Mouse (Mus musculus) left cerebral cortex, adult 8-10 months (tissue): Measurements from ENCODE around the gene Snx10. TPM values are rescaled to one million over a fixed set of nuclear protein-coding genes. Genes with fewer than 3 reads are reported as not detected.

ENCODE experiments used
- DNase-seq, 2 experiments: peaks; one replicate each; pipeline ENCODE4 v3.0.0; 2022; ENCODE audit warnings: low spot score in 2 of 2
- total RNA-seq, 4 experiments: library from RNA; stranded (reverse); gene quantifications; 2 replicates each; pipeline ENCODE4 v1.2.4; 2022

Snx10 gene
- total RNA-seq, 4 experiments from 2014 or later = 98.8 to 113 (median 110) TPM

DNA sequence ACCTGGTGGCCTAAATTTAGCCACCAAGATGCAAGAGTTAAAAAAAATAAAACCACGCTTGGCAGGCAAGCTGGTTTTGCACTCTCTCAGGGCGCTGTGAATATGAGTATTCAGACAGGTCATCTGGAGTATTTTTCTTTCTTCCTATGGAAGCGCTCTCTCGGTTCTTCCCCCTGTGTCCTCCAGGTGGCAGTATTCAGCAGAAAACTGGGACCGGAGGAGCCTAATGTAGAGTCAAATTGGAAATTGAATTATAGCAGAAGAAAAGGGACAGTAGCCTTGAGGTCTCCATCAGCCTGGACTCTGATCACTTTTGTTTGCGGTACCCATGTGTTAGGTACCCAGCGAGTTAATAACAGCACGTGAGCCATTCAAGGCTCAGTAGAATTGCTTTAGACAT lies 62.3 kb downstream of the Snx10 start:
- peak in 1 of 2 experiments; percentile 43 for DNase-seq

DNA sequence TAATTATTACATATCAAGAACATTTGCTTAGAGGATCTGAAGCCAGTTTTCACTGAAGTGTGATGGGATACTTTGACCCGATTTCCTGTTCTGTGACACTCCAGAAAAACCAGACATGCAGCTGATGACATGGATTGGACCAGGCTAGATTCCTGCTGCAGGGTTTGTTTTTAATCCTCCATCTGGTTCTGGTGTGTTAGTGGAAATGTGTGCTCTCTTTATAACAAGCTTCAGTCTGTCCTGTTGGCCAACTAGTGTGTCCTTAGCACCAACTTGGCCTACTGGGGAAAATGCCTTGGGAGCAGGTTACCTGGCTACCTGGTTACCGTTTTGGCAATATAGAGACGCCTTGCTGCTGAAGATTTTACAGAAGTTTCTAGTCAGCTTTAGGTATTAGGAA lies 63.6 kb downstream of the Snx10 start:
- no peak for DNase-seq

DNA sequence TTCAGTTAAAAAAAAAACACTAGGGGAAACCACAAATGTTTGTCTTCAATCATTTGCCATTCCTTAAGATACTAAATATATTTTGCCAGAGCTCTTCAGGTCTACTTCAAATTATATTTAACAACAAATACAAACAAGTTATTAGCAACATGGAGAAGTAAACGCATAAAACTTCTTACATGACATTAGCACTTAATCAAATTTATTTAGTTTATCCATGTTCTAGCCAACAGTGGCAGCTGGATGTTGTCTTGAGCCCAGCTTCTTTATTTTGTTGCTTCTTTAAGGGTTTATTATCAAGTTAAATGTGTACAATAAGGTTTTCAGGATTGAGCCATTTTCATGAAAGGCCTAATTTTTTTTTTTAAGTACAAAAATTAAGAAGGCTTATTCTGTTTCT lies 67.6 kb downstream of the Snx10 start:
- DNase-seq = no peak

DNA sequence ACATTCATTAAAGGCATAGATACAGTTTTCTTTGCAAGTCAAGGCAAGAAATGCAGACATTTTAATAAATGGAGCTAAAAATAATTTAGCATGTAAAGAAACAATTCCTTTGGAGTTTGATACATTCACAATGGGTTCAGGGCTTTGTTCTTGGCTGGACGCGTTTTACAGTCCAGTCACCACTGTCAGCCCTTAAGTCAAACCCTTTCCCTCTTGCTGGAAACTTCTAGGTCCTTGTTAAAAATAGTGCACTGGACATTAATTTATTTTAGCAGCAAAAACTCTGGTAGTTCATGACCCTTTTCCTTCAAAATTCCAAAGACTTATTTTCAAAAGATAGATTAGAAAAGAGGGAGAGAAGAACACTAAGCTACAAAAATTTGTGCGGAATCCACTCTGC lies 68.1 kb downstream of the Snx10 start:
- no peak for DNase-seq

DNA sequence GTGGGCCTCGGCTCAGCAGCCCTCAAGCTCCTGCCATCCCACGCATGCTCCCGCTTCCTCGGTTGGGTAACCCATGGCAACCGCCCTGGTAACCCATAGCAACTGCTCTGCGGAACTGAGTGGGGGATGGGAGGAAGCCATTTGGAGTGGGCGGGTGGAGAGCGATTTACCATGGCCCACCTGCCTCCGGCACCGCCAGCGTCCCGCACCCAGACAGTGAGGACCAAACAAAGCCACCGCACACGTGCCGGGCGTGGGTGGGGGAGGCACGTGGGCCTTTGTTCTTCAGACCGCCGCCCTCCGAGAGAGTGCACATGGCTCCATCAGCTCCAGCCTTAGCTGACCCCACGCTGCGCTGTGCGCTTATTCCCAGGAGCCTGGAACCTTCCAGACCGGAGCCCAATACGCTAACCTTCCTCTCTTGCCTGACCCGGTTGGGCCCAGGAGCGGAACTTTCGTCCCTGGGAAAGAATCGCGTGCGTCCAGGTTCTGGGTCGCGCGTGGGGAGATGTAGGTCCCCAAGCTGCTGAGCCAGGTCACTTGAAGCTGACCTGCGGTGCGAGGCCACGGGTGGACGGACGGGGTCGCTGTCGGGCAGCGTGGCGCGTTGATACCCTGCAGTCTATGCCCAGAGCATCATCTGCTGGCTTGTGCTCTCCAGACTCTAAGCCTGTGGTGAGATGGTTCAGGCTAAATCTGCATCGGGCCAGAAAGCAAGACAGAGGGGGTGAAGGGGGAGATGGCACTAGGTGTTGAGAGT lies 68.8 kb downstream of the Snx10 start:
- DNase-seq = peak; percentile 85 to 97

DNA sequence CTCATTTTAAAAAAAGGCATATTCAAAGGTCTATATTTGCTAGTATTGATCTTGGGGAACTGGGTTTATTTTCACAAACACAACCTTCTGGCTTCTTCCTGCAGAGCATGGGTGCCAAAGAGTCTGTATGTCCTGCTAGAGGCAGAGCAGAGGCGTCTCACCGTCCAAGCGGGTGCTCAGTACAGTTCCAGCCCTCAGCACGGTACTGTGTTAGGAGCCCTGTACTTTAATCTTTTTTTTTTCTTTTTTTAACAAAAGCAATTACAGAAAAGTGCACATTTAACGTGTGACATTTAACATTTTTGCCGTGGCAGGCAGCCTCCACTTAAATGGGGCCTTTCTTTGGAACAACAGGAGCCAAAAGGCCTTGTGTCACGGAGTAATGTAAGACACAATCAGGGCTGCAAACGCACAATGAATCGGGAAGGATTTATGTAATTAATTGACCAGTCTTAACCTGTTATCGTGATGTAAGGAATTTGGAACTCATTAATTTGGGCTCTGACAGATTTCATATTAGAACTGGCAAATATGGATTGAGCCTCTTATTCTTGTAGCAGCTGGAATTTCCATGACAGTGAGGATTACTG lies 69.8 kb downstream of the Snx10 start:
- DNase-seq = no peak

DNA sequence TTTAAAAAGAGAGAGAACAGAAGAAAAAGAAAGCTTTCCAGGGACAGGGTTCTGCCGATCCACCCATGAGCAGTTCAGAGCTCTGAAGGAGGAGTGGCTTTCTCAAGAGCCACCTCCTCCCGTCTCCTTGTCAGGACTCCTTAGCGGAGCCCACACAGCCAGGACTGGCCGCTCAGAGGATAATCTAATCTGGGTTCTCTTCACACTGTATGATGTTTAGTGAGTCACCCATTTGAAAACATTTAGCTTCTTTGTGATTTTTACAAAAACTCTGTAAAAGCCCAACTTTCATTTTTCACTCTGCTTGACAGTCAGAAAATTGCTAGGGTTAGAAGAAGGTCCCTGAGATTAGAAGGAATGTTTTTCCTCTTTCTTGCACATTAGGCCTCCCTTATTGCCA lies 70.8 kb downstream of the Snx10 start:
- DNase-seq = peak in 1 of 2 experiments; percentile 56

DNA sequence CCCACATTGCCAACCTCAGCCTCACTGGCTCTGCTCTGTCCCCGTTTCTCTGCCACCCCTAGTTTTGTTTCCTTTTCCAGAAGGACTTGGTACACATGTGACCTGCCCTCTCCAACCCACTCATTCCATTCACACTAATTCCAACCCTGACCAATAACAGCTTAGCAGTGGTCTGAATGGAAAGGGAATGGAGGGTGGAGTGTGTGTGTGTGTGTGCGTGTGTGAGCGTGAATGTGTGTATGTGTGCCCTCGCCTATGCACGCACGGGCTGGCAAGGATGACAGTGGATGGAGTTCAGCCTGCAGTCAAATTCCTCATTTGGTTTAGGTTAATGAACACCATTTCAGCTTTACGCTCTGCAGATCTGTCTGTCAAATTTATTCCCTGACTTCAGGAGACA lies 74.4 kb downstream of the Snx10 start:
- no peak for DNase-seq

DNA sequence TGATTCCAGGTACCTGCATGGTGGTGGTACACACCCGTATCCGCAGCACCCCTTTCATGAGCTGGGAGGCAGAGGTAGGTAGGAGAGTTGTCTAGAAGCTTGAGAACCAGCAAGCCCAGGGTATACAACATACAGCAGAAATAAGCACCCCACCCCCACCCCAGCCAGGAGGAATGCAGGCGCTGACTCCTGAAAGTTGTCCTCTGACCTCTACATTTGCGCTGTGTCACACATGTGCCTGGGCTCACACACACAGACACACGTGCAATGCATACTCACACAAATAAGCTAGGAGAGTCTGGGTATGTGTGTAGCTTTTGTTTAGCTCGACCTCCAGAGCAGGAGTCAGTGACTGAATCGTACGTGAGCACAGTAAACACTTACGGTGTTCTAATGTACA lies 76.7 kb downstream of the Snx10 start:
- DNase-seq = no peak

DNA sequence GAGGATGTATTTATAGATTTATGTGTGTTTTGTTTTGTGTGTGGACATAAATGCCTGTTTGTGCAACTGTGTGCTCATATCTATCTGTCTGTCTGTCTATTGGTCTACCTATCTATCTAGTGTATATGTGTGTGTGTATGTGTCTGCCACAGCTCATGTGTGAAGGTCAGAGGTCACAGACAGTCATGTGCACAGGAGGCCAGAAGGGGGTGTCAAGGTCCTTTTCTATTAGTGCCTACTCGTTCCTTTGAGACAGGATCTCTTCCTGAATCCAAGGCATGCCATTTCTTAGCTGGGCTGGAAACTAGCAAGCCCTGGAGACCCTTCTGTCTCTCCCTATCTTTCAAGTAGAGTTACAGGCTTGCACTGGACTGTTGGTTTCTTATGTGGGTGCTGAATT lies 78.6 kb downstream of the Snx10 start:
- DNase-seq = no peak

DNA sequence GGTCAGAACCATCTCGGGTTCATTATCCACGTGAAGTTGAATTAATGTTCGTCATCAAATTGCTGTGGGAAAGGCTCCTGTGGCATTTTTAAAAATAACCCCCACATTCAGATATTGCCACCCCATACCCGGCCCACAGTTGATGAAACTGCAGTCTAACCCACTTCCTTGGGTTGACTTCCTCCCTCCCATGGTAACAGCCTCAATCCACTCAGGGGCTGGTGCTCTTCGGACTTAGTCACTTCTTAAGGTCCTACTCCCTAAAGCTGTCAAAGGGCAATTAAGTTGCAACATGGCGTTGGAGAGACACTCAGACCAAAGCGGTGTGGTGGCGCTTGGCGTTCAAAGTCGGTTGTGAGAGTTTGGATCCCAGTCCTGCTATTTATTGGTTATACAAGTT lies 80.0 kb downstream of the Snx10 start:
- DNase-seq = no peak

DNA sequence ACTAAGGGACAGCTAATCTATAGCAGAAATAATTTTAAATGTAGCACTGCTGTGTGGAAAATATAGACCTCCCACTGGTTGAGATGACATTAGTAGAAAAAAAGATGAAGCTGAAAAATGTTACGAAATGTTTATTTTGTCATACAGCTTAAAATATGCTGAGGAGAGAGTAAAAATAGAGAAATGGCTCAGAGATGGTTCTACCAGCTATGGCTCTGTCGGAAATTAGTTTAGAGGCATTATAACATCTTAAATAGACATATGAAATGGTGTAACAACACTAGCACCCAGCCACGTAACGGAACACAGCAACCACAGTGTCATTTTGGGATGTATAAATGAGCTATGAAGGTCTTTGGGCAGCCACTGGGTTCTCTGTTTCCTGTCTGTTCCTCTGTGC lies 82.5 kb downstream of the Snx10 start:
- DNase-seq = no peak

DNA sequence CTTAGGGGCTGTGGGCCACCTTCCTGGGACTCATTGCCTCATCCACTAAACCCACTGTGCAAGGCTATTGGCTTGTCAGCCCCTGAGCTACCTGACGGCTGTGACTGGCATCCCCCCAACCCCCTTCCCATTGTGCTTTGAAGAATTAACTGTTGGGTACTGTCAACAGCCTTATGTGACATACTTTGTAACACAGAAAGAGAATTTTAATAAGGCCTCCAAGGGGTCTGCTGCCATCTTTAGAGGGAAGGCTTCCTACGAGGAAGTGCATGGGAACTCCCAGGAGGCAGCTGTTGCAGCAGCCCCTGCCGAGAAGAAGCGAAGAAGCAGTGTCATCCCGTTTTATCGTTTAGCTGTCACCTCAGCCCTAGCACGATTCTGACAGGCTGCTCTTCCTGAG lies 83.1 kb downstream of the Snx10 start:
- DNase-seq = no peak

DNA sequence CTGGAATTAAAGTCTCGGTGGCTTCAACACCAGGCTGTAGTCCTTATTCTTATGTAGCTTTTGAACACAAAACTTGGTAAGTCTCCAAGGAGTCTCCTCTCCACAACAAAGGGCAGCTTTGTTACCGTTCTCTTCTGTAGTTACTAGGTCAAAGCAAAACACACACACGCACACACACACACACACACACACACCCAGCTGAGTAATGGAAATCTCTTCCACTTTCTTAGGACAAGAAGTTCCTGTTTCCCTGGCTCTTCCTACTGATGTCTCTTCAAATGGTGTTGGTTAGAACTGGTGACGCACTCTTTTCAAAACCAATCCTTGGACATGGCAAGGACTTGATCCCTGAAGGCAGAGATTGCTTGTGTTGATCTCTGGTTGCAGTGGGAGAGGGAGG lies 87.9 kb downstream of the Snx10 start:
- DNase-seq = no peak

DNA sequence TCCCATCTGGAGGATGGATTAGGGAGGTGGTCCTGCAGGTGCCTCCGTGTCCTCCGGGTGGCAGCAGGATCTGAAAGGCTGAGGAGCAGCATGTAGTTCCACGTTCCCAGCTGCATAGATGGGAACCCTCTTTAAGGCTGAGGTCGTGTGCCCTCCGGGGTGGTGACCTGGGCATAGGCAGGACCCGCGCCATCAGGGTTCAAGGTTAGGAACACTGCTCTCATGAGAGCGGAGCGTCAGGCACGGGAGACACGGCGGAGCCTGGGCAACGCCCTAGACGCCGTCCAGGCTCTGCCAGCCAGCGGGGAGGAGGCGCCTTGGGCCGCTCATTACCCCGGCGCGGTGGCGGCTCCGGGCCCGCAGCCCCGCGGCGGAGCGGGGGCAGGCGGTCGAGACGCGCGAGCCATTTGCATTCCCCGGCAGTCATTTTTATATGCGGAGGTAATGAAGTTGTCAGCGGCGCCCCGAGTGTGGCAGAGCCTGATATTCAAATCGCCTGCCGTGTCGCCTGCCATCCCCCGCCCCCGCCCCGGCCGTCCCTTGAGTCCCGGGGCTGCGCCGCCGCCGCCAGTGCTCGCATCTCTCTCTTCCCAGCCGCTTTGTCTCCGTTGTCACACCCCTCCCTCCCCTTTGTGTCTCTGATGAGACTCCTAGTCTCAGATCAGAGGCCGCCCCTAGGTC lies 88.8 kb downstream of the Snx10 start:
- peak; percentile 54 to 65 for DNase-seq

DNA sequence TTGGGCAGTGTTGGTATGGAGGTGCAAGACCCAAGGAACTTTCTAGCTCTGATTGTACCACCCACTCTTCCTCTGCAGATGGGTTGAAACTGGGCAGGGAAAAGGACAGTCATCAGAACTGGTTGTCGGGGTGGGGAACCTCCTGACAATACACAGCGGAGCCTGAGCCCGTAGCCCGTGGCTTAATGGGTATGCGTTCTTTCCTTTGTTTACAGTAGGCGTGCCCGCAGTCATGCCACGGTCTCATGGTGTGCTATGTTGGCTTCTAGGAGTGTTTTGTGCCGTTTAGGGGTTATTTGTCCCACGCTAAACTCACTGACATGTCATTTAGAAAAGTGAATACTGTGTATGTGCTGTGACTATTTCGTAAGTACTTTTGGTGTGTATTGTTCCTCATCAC lies 90.0 kb downstream of the Snx10 start:
- DNase-seq = no peak

DNA sequence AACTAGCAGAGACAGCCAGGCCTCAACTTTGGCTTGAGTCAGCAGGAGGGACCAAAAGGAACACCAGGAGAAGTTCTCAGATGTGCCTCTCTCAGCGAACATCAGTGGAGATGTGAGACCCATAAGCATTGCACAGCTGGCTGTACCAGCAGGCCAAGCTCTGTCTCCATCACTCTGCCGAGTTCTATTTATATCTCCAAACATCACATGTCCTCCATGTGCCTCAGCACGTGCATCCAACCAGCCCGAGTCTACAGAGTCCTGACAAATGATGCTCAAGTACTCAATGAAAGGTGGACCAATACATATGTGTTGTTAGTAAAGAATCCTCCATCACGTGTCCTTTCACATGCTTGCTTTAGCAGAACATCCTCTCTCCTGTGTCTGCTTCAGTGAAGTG lies 103.1 kb downstream of the Snx10 start:
- DNase-seq = no peak

DNA sequence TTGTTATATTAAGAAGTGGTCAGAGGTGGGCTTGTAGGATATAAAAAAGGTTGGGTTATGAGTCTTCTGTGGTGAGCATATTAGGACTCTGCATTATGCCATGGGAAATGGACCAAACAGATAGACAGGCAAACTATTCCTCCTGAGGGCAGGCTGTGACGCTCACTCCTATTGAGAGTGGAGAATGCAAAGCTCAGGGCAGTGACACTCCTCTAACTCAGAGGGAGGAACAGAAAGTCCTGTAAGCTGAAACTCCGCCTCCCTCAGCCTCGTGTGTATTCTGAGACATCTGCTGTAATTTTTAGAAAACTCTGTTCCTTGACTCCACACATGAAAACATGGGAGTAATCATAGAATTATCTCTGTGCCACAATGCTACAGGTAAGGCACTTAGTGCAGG lies 106.0 kb downstream of the Snx10 start:
- DNase-seq = no peak

DNA sequence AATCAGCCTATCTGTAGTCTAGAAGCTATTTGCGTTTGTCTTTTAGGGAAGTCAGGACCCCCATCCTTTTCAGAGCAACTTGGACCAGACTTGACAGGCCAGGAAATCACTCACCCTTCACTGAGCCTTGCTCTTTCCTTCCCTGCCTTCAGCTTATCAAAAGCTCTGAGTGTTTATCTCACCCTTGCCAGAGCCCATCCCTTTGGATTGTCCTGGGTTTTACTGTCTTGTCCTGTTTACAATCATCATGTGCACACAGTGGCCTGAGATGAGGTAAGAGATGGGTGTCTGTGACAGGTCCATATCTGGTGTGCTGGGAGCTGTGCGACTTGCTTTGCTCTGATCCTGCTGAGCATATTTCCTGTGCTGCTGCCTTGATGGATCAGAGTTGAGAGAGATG lies 106.5 kb downstream of the Snx10 start:
- no peak for DNase-seq

DNA sequence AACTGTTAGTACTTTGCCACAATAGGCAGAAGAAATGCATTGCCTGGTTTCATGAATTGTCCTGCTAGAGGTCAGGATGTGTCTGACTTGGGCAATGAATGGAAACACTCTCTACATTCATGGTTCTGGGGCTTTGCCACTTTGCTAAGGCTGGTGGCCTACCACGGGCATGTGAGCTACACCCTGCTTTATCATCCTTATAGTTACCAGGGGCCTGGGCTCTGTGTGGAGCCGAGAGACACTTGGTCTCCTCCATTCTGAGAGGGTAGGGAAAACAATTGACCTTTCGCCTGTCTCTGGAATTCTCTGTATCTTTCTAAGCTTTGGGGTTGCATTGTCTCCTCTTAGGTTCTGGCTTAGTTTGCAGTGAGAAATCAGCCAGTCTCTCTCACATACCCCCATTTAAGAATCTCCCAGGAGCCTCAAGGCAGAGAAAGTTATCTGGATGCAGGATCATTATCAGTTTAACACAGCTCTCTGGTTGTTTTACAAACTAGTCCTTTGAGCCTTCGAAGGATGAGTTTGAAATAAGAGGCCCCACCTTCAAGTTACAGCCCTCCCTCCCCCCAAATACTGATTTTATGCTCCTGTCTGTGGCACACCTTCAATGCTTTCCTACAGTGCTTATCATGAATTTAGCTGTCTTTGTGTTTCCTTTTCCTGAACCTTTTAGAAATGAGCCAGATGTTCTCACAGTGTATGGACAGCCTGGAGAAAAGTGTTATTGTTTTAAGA lies 109.4 kb downstream of the Snx10 start:
- no peak for DNase-seq

DNA sequence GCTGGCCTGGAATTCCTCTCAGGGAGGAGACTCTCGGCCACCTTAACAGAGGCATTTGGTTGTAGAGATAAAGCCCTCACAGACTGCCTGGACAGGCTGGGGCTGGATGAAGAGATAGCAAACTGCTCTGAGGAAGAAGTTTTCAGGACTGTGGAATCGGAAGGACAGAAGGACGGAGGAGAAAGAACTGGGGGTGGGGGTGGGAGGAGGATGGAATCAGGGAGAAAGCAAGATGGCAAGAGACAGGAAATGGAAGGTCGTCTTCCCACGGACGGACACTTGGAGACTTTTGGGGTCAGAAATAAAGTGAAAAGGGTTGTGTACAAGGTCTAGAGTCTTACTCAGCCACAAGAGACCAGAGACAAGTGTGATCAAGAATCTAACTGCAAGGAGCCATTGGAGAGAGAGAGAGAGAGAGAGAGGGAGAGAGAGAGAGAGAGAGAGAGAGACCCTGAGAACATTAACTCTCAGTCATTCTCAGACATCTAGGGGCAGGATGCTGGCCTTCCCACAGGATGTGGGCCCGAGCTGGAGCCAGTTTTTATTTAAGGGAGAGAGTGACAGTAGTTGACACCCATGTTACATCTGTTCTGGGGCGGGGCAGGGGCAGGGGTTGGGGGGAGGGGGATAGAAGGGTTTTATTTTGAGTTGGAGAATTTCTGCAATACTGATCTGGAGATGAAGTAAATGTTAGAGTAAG lies 110.1 kb downstream of the Snx10 start:
- DNase-seq = no peak
